In genomic region chr3:89853752-89854151, GRCm38 (mm10) we compare ENCODE assay signal across 10 mouse cellular contexts. TPM values are rescaled to one million over a fixed set of nuclear protein-coding genes. Genes with fewer than 3 reads are reported as not detected.
DNase-seq lines count a peak whose midpoint lies in the region; ATAC-seq and TF ChIP-seq lines count a peak whose summit lies in the region.
"Had no signal": no experiment of that assay in that cellular context is flagged by ENCODE, and none has a peak within 500 bp of the region (broad histone marks: within the 10 kb centered on the region; RNA-seq: fewer than 3 reads in every experiment).

No protein-coding gene starts in this region.

- no peak for DNase-seq in layer of hippocampus, adult 2 months (ENCODE audit: low spot score in 2 of 2)
- DNase-seq in layer of hippocampus, adult 9-10 months (ENCODE audit: low spot score): no peak
- DNase-seq in kidney, postnatal 25 days: peak; percentile 81 to 88
- DNase-seq in retina, embryonic 14.5 days (ENCODE audit: low spot score): peak; percentile 22
- no peak for DNase-seq in B cell, adult 2 months
- DNase-seq in layer of hippocampus, postnatal 10 days (ENCODE audit: low spot score in 2 of 2): no peak
- no peak for DNase-seq in thymus, postnatal 0 days (ENCODE audit: low spot score)

- peak overlapping the region; percentile 67; the same call in 1 of the 2 replicates for H3K27ac ChIP-seq in layer of hippocampus, adult 2 months
- H3K27ac ChIP-seq in heart, embryonic 11.5 days (ENCODE audit: low read depth, low read length): peak overlapping the region; percentile 80
- H3K27ac ChIP-seq: embryonic facial prominence, embryonic 13.5 days; liver, embryonic 14.5 days had no signal

- H3K4me3 ChIP-seq in layer of hippocampus, adult 2 months: no peak overlapping the region
- H3K4me3 ChIP-seq in heart, embryonic 11.5 days (ENCODE audit: low read depth, low read length): no peak overlapping the region
- H3K4me3 ChIP-seq: embryonic facial prominence, embryonic 13.5 days had no signal

- H3K9me3 ChIP-seq in heart, embryonic 11.5 days (replicated peaks; ENCODE audit: control insufficient read depth, low read length): peaks cover 4% of the 10 kb centered on the region; the same call in 1 of the 2 replicates
- H3K9me3 ChIP-seq: embryonic facial prominence, embryonic 13.5 days had no signal

- H3K27me3 ChIP-seq in heart, embryonic 11.5 days (ENCODE audit: control insufficient read depth, insufficient read depth, low read length): no peaks in the 10 kb centered on the region
- H3K27me3 ChIP-seq: embryonic facial prominence, embryonic 13.5 days had no signal

- no peak overlapping the region for H3K4me2 ChIP-seq in heart, embryonic 11.5 days
- H3K4me2 ChIP-seq: embryonic facial prominence, embryonic 13.5 days had no signal

- H3K4me1 ChIP-seq in heart, embryonic 11.5 days (ENCODE audit: control insufficient read depth, insufficient read depth, low read length): no peaks in the 10 kb centered on the region
- H3K4me1 ChIP-seq: embryonic facial prominence, embryonic 13.5 days had no signal

- peak; percentile 48 for TF ChIP-seq CTCF in layer of hippocampus, adult 2 months (conservative IDR thresholded peaks at IDR 0.05)

- ATAC-seq in heart, embryonic 11.5 days (replicated peaks; ENCODE audit: insufficient number of reproducible peaks, low FRiP score, low TSS enrichment): 0 out of 2 replicates have a peak, but pooled peaks have one; percentile 31

- H3K36me3 ChIP-seq in heart, embryonic 11.5 days (ENCODE audit: control insufficient read depth, insufficient read depth, low read length): no peaks in the 10 kb centered on the region
- H3K36me3 ChIP-seq: embryonic facial prominence, embryonic 13.5 days had no signal

- WGBS in heart, embryonic 11.5 days (ENCODE audit: insufficient replicate concordance): 66% methylated on average over 5 of the region's 5 CpGs

- no peak overlapping the region for H3K9ac ChIP-seq in heart, embryonic 11.5 days (ENCODE audit: low read depth, low read length)
- H3K9ac ChIP-seq: embryonic facial prominence, embryonic 13.5 days; liver, embryonic 14.5 days had no signal

RNA-seq across cellular contexts. Expression of gene She, which starts 22.6 kb away (rescaled TPM):
- total RNA-seq in layer of hippocampus, adult 2 months (2021): 1 to 10 TPM; 2.8 to 3.1 TPM
- 6.7 and 6.9 TPM in 2 replicates for polyA plus RNA-seq in heart, embryonic 11.5 days (2014; fragmentation: Nextera tagmentation; extraction: Ambion mirVana)
- total RNA-seq in layer of hippocampus, postnatal 10 days (2021): 1 to 10 TPM; 4.0 to 4.2 TPM
- 1.0 and 1.1 TPM in 2 replicates for polyA plus RNA-seq in thymus, postnatal 0 days (2015; fragmentation: Nextera tagmentation; extraction: Ambion mirVana)

RNA-seq across cellular contexts. Expression of gene Il6ra, which starts 59.2 kb away (rescaled TPM):
- 1 to 10 TPM; 5.9 to 6.1 TPM for total RNA-seq in layer of hippocampus, adult 2 months (2021)
- polyA plus RNA-seq in heart, embryonic 11.5 days (2014; fragmentation: Nextera tagmentation; extraction: Ambion mirVana): 0.08 and 0.23 TPM in 2 replicates
- 1 to 10 TPM; 4.2 to 4.7 TPM for total RNA-seq in layer of hippocampus, postnatal 10 days (2021)
- polyA plus RNA-seq in thymus, postnatal 0 days (2015; fragmentation: Nextera tagmentation; extraction: Ambion mirVana): 4.1 and 4.2 TPM in 2 replicates

Comparison
In these comparisons a context has a peak if more than half of its experiments do, and no peak if none do; other contexts are left out.
1. DNase-seq: peak in kidney, postnatal 25 days (2 of 2) and retina, embryonic 14.5 days (single experiment); none in layer of hippocampus, adult 2 months (0 of 2), layer of hippocampus, adult 9-10 months (single experiment), B cell, adult 2 months (0 of 2), layer of hippocampus, postnatal 10 days (0 of 2) and thymus, postnatal 0 days (single experiment).